Mouse (Mus musculus): ENCODE data around the gene 9630041A04Rik. TPM values are rescaled to one million over a fixed set of nuclear protein-coding genes. Genes with fewer than 3 reads are reported as not detected.

The 9630041A04Rik gene
- polyA plus RNA-seq, 1 experiment from 2014 or later, result not detected

DNA sequence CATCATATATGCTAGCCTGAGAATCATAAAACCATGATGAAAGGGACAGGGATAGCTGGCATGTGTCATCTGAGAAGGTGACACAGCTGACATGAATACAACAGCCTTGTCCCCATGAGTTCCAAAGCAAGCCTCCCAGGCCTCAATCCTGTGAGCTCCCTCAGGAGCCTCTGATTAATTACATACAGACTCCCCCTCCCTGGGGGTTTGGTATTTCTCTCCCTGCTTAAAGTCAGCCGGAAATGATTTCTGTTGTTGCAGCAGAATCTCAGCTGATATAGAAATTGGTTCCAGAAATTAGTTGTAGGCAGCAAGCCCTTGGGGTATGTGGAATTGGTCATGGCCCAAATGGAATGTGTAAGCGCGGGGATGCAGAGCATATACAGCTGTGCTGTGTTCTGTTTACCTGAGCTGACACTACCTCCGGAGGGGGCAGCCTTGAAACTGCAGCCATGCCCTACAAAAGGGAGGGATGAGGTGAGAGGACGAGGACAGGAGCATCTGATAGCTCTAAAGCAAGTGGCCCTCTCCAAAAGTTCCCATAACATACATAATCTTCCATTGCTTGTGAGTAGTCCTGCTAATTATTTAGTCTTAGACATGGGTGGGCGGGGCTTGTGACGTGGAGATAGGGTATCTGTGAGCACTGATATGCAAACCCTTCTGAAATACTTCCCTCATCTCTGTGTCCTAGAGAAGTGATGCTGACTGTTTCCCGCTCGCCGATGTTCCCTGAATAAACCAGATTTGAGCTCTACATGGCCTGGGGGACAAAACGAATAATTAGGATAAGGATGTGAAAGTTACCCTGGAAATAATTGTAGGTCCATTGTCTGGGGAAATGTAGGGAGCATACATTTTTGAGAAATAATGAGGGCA, 15.7 kb downstream of the 9630041A04Rik start:
- Histone ChIP-seq H3K27ac (no peak overlapping the region), H3K9ac (no peak overlapping the region), H3K9me3 (no peaks in the 10 kb centered on the region), H3K4me1 (peaks cover 6% of the 10 kb centered on the region), H3K36me3 (no peaks in the 10 kb centered on the region), H3K4me2 (replicated peaks) (no peak overlapping the region), H3K4me3 (no peak overlapping the region), H3K27me3 (no peaks in the 10 kb centered on the region)
- ATAC-seq (ENCODE audit: low FRiP score, low read depth), result no peak
- WGBS, result 59% methylated on average over 11 of the region's 11 CpGs

DNA sequence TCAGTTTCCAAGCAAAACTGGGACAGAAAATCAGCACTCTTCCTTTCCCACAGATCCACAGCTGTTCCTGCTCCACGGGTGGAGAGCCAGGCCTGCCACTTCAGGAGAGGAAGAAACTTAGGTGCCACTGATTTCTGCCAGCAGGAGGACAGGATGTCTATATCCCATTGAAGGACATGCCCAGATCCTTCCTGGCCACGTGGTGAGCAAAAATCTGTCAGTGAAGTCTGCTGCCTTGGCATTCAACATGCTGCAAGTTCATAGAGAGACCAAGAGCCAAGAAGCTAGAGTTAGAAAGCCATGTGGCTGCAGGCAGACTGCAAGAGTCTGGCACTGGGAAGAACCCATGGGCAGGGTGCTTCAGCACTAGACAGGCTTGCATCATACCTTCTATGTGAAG, 21.7 kb downstream of the 9630041A04Rik start:
- Histone ChIP-seq H3K4me3 (no peak overlapping the region), H3K4me2 (replicated peaks) (no peak overlapping the region), H3K4me1 (no peaks in the 10 kb centered on the region), H3K27me3 (no peaks in the 10 kb centered on the region), H3K9me3 (no peaks in the 10 kb centered on the region), H3K36me3 (no peaks in the 10 kb centered on the region), H3K9ac (no peak overlapping the region), H3K27ac (no peak overlapping the region)
- ATAC-seq (ENCODE audit: low FRiP score, low read depth), result no peak
- WGBS, result 79% methylated on average over 2 of the region's 2 CpGs

DNA sequence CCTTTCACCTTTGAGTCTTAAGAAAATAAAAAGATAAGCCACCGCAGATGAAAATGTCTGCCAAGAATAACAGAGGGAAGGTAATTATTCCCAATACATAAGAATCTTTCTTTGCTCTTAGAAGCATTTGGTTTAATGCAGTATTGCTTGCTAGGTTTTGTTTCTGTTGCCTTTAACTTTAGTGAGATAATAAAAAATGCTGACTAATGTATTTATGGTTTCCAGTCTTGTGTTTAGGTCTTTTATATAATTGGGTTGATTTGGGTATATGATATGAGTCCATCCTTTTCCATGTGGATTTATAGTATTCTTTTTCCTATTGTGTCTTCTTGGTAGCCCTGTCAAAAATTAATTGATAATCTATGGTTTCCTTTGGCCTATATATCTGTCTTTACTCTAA, 36.2 kb downstream of the 9630041A04Rik start:
- Histone ChIP-seq H3K4me3 (no peak overlapping the region), H3K9me3 (no peaks in the 10 kb centered on the region), H3K27ac (no peak overlapping the region), H3K27me3 (no peaks in the 10 kb centered on the region), H3K36me3 (no peaks in the 10 kb centered on the region), H3K9ac (no peak overlapping the region), H3K4me1 (no peaks in the 10 kb centered on the region), H3K4me2 (replicated peaks) (no peak overlapping the region)
- 91% methylated on average over 1 of the region's 1 CpGs for WGBS
- ATAC-seq (ENCODE audit: low FRiP score, low read depth), result no peak

DNA sequence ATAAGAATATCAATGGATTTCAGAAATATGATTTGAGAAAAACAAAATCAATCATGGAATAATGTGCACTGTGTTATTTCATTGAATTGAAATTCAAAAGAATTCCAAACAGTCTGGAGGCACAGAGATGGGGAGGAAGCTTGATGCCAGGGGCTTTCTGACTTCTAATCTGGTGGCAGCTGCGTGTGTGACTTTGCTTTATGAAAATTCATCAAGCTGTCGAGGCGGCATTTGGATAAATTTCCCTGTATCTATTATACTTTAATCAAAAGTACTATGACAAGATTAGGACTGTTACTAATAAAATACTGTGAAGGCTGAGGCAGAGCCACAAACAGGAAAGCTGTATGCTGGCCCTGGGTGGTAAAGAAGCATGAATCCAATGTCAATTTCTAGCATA, 41.8 kb downstream of the 9630041A04Rik start:
- WGBS, result 86% methylated on average over 3 of the region's 3 CpGs
- no peak overlapping the region for H3K27ac ChIP-seq
- H3K27me3 ChIP-seq, result no peaks in the 10 kb centered on the region
- H3K9ac ChIP-seq, result no peak overlapping the region
- no peak for ATAC-seq (ENCODE audit: low FRiP score, low read depth)
- H3K4me3 ChIP-seq, result no peak overlapping the region
- no peak overlapping the region for H3K4me2 ChIP-seq (replicated peaks)
- H3K36me3 ChIP-seq, result no peaks in the 10 kb centered on the region
- no peaks in the 10 kb centered on the region for H3K9me3 ChIP-seq
- H3K4me1 ChIP-seq, result no peaks in the 10 kb centered on the region

DNA sequence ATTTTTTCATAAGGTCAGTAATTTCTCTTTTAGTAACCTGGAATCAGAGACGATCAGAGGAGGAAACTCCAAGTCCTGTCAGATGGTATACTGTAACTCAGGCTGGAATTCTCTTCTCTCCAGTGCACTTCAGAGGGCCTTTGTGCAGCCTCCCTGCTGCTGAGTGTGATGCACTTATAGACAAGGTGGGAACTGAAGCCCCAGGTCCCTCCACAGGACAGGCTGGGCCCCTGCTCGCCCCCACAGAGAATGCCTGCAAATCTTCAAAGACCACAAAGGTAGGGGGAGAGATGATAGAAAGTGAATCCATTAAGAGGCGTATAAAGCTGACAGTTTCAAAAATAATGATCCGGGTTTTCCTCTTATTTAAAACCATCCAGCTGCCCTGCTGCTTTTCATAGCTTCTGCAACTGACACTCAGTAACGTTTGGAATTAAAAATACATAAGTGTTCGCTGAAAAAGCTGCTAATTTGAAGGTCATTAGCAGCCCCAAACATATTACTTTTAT, 46.2 kb downstream of the 9630041A04Rik start:
- H3K27me3 ChIP-seq, result no peaks in the 10 kb centered on the region
- 62% methylated on average over 6 of the region's 6 CpGs for WGBS
- no peaks in the 10 kb centered on the region for H3K9me3 ChIP-seq
- peaks cover 6% of the 10 kb centered on the region; the same call in 1 of the 2 replicates for H3K4me1 ChIP-seq
- no peak overlapping the region for H3K27ac ChIP-seq
- H3K36me3 ChIP-seq, result no peaks in the 10 kb centered on the region
- no peak overlapping the region for H3K4me2 ChIP-seq (replicated peaks)
- no peak overlapping the region for H3K9ac ChIP-seq
- no peak for ATAC-seq (ENCODE audit: low FRiP score, low read depth)
- H3K4me3 ChIP-seq, result no peak overlapping the region

DNA sequence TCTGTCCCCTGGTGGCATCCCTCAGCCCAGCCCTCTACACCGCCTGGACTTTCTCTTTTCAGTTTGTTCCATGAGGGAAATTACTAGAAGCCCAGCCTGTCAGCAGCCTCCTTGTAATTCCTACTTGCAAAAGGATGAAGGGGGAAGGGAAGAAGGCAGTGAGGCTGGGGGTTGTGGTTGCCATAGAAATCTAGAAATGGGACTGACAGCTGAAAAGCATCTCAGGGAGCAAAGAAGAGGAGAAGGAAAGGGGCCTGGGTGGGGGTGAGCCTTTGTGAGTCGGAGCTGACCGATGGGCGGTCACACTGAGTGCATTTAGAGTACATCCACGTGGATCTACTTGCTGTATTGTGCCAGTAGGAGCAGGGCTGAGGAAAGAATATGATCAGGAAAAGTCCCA, 47.2 kb downstream of the 9630041A04Rik start:
- H3K9me3 ChIP-seq, result no peaks in the 10 kb centered on the region
- H3K4me1 ChIP-seq, result peaks cover 6% of the 10 kb centered on the region; the same call in 1 of the 2 replicates
- WGBS, result 79% methylated on average over 5 of the region's 5 CpGs
- no peak overlapping the region for H3K27ac ChIP-seq
- no peak overlapping the region for H3K4me2 ChIP-seq (replicated peaks)
- H3K27me3 ChIP-seq, result no peaks in the 10 kb centered on the region
- no peak overlapping the region for H3K9ac ChIP-seq
- H3K4me3 ChIP-seq, result no peak overlapping the region
- H3K36me3 ChIP-seq, result no peaks in the 10 kb centered on the region
- ATAC-seq (ENCODE audit: low FRiP score, low read depth), result no peak

DNA sequence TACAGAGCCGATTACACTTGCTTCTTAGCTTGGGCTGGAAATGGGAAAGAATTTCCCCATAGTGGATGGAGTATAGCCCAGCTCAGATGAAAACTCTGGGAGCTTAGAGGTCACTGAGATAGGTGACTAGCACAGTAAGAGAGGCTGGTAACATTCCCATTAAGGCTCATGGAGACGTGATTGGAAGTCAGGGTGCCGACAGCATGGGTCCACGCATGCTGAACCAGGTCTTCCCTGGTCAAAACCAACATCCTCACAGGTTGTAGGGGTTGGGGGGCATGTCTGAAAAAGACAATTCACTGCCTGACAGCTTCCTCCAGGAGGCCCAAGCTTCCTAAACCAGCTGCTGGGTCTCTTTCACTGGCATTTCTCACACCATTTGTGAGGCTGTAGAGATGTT, 47.9 kb downstream of the 9630041A04Rik start:
- Histone ChIP-seq H3K36me3 (no peaks in the 10 kb centered on the region), H3K4me2 (replicated peaks) (no peak overlapping the region), H3K4me1 (peaks cover 6% of the 10 kb centered on the region; the same call in 1 of the 2 replicates), H3K4me3 (no peak overlapping the region), H3K27ac (no peak overlapping the region), H3K27me3 (no peaks in the 10 kb centered on the region), H3K9me3 (no peaks in the 10 kb centered on the region), H3K9ac (no peak overlapping the region)
- WGBS, result 85% methylated on average over 4 of the region's 4 CpGs
- no peak for ATAC-seq (ENCODE audit: low FRiP score, low read depth)

DNA sequence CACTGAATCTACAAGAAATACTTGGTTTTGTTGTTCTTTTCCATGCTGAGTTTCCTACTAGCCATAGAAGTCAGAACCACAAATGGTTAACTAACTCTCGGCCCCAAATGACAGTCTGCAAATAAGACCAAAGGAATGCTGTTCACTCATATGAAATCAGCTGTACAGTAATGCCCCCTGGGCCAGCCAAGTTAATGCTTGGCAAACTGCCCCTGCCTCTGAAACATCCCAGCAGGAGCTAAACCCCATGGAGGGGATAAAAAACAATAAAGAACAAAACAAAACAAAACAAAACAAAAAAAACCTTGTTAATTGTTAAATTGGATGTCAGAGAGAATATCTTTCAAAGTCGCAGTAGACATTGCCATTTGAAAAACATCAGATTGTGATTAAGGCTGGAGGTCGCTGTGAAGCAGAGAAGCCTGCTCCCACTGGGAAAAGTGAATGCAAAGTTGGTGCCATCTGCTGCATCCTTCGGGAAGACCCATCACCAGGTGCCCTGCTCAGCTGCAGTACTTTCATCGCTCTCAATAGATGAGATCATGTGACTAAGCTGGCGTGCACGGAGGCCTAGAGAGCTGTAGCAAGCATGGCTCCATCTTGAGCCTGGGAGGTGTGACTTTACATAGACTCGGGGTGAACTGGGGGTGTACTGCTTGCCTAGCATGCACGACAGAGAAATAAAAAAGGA, 49.7 kb downstream of the 9630041A04Rik start:
- WGBS, result 51% methylated on average over 9 of the region's 9 CpGs
- peaks cover 6% of the 10 kb centered on the region; the same call in 1 of the 2 replicates for H3K4me1 ChIP-seq

DNA sequence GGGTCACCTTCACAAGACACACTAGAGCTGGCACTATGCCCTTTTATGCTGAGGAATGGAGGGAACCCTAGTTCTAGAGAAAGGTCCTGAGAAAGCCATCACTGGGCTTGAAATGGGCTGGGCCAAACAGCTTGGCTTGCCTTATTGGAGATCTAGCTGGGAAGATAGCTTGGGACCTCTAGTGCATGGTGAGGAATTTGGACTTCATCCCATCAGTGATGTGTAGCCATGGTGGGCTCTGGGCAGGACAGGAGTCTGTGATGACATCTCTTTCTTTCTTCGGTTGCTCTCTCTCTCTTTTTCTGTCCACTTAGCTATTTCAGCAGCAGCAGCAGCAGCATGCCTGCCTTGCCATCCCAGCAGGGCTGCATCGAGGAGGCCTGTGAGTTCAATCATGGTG, 53.4 kb downstream of the 9630041A04Rik start:
- Histone ChIP-seq H3K4me3 (no peak overlapping the region), H3K27me3 (no peaks in the 10 kb centered on the region), H3K9ac (no peak overlapping the region), H3K36me3 (no peaks in the 10 kb centered on the region), H3K4me1 (peaks cover 6% of the 10 kb centered on the region; the same call in 1 of the 2 replicates), H3K27ac (no peak overlapping the region), H3K4me2 (replicated peaks) (no peak overlapping the region), H3K9me3 (no peaks in the 10 kb centered on the region)
- WGBS, result 87% methylated on average over 2 of the region's 2 CpGs
- ATAC-seq (ENCODE audit: low FRiP score, low read depth), result no peak

More for the DNA sequence above, 49.7 kb downstream of the 9630041A04Rik start:
- ATAC-seq (ENCODE audit: low FRiP score, low read depth), result no peak
- H3K27me3 ChIP-seq, result no peaks in the 10 kb centered on the region
- no peak overlapping the region for H3K27ac ChIP-seq
- no peak overlapping the region for H3K4me3 ChIP-seq
- no peaks in the 10 kb centered on the region for H3K9me3 ChIP-seq
- no peak overlapping the region for H3K9ac ChIP-seq
- H3K4me2 ChIP-seq (replicated peaks), result no peak overlapping the region
- H3K36me3 ChIP-seq, result no peaks in the 10 kb centered on the region

DNA sequence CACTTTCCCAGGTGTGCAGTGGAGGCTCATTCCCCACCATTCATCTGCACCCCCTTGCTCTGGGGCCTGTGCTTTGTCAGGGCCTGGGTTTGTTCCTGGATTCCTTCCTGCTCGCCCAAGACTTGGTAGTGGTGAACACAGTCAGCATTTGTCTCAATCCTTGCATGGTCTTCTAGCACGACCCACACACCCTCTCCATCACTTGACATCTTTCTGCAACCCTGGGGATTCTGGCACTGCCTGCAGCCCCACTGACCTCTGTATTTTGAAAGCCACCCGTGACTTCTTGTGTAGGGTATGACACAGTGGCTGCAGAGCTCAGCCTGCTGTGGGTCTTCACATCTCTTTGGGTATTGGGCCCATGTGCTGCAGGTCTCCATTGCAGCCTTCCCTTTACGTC, 57.1 kb downstream of the 9630041A04Rik start:
- Histone ChIP-seq H3K9ac (no peak overlapping the region), H3K27ac (no peak overlapping the region), H3K4me3 (no peak overlapping the region), H3K4me2 (replicated peaks) (no peak overlapping the region), H3K27me3 (no peaks in the 10 kb centered on the region), H3K9me3 (no peaks in the 10 kb centered on the region), H3K4me1 (no peaks in the 10 kb centered on the region), H3K36me3 (no peaks in the 10 kb centered on the region)
- ATAC-seq (ENCODE audit: low FRiP score, low read depth), result no peak
- 82% methylated on average over 4 of the region's 4 CpGs for WGBS

DNA sequence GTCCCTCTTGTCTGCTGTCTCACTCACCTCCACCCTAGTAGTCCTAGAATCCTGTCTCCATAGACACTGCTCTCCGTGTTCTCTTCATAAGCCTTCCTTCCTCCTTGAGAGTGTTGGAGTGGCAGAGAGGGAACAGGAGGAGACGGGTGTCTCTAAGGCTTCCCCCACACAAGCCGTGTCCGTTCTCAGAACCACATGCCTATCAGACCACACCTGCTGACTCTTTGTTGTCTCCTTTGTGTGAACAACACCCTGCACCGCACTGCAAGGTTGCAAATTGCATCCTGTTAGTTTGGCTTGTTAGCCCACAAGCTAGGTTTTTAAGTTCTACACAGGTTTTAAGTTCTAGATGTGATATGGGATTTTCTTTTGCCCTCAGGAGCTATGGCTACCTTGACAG, 57.7 kb downstream of the 9630041A04Rik start:
- Histone ChIP-seq H3K4me2 (replicated peaks) (no peak overlapping the region), H3K4me1 (no peaks in the 10 kb centered on the region), H3K4me3 (no peak overlapping the region), H3K27me3 (no peaks in the 10 kb centered on the region), H3K9me3 (no peaks in the 10 kb centered on the region), H3K36me3 (no peaks in the 10 kb centered on the region), H3K27ac (no peak overlapping the region), H3K9ac (no peak overlapping the region)
- no peak for ATAC-seq (ENCODE audit: low FRiP score, low read depth)
- WGBS, result 80% methylated on average over 5 of the region's 5 CpGs

DNA sequence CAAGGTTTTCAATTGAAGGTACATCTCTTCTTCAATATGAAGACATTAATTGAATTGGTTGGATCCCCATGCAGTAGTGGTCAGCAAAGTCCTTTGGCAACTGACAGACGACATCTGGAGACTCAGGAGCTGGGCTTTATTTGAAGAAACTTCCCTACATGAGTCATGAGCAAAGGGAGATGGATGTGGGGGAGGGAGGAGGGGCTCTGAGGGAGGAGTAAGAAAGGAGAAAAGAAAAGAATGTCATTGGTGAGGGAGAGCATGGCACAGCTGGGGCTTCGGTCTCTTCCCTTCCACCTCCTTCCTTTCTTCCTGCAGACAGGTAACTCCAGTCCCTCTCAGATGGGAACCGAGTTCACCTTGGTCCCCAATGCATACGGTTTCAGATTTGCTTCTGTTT, 61.2 kb downstream of the 9630041A04Rik start:
- WGBS, result 79% methylated on average over 4 of the region's 4 CpGs
- no peaks in the 10 kb centered on the region for H3K27me3 ChIP-seq
- no peak overlapping the region for H3K4me2 ChIP-seq (replicated peaks)
- H3K4me3 ChIP-seq, result no peak overlapping the region
- no peaks in the 10 kb centered on the region for H3K4me1 ChIP-seq
- H3K9ac ChIP-seq, result no peak overlapping the region
- no peak overlapping the region for H3K27ac ChIP-seq
- no peak for ATAC-seq (ENCODE audit: low FRiP score, low read depth)
- H3K36me3 ChIP-seq, result no peaks in the 10 kb centered on the region
- H3K9me3 ChIP-seq, result no peaks in the 10 kb centered on the region

All from limb, embryonic 13.5 days (tissue).